Mouse (Mus musculus) liver, embryonic 11.5 days (tissue): ENCODE data around the gene Ston2. TPM values are rescaled to one million over a fixed set of nuclear protein-coding genes. Genes with fewer than 3 reads are reported as not detected.

Source experiments
- ATAC-seq: fragments of 200-750 bp; cut with Nextera tagmentation; replicated peaks from 2 replicates; pipeline ENCODE4 v1.8.0; 2017; ENCODE audit warnings: moderate number of reproducible peaks, mild to moderate bottlenecking, moderate TSS enrichment, moderate library complexity; ENCODE audit not compliant: low FRiP score
- DNase-seq: peaks from one replicate; pipeline ENCODE4 v3.0.0-alpha.2; 2017; ENCODE audit warnings: low spot score
- H3K27ac ChIP-seq: fragments of 300-500 bp; sonication (generic); 2 replicates; pipeline ENCODE4 v1.5.1; 2014; ENCODE audit warnings: mild to moderate bottlenecking, low read depth, low read length, control low read depth
- H3K27me3 ChIP-seq: fragments of 300-500 bp; sonication (generic); replicated peaks from 2 replicates; pipeline ENCODE4 v1.6.1; 2014; ENCODE audit warnings: low read length, mixed read lengths; ENCODE audit not compliant: control insufficient read depth, insufficient read depth
- H3K36me3 ChIP-seq: fragments of 300-500 bp; sonication (generic); 2 replicates; pipeline ENCODE4 v1.6.1; 2014; ENCODE audit warnings: mild to moderate bottlenecking, low read length, moderate library complexity, mixed read lengths; ENCODE audit not compliant: control insufficient read depth, insufficient read depth
- H3K4me1 ChIP-seq: fragments of 300-500 bp; sonication (generic); replicated peaks from 2 replicates; pipeline ENCODE4 v1.6.1; 2014; ENCODE audit warnings: low read length, mixed read lengths; ENCODE audit not compliant: control insufficient read depth, insufficient read depth
- H3K4me2 ChIP-seq: fragments of 300-500 bp; sonication (generic); 2 replicates; pipeline ENCODE4 v1.6.1; 2014; ENCODE audit warnings: mild to moderate bottlenecking, control low read depth, moderate library complexity
- H3K4me3 ChIP-seq: fragments of 300-500 bp; sonication (generic); 2 replicates; pipeline ENCODE4 v1.5.1; 2014; ENCODE audit warnings: low read depth, low read length, control low read depth
- H3K9ac ChIP-seq: fragments of 300-500 bp; sonication (generic); 2 replicates; pipeline ENCODE4 v1.6.1; 2014; ENCODE audit warnings: low read depth, low read length, control low read depth
- H3K9me3 ChIP-seq: fragments of 300-500 bp; sonication (generic); 2 replicates; pipeline ENCODE4 v1.6.1; 2016; ENCODE audit warnings: low read length, inconsistent platforms, mixed read lengths; ENCODE audit not compliant: control insufficient read depth
- WGBS: fragments of 180-500 bp; shearing (Covaris S2); extraction: QIAGEN DNeasy Blood & Tissue Kit; methylation state at CpG from one replicate; pipeline ENCODE4 v1.1.7; 2014; 5-methylcytosine and 5-hydroxymethylcytosine counted together
- polyA plus RNA-seq: library from polyadenylated mRNA; unstranded; fragments of >200 nt; fragmentation: Nextera tagmentation; extraction: Ambion mirVana; gene quantifications from 2 replicates; pipeline ENCODE4 v1.2.1, GENCODE M21; 2014

Gene Ston2
- polyA plus RNA-seq, 1 experiment from 2014 or later, result 29.1 TPM

- H3K9me3 ChIP-seq, result no peaks in the 10 kb centered on the region
- DNase-seq (no peak), ATAC-seq (no peak)
- no peaks in the 10 kb centered on the region for H3K4me1 ChIP-seq
- WGBS, result 86% methylated on average over 5 of the region's 5 CpGs
- H3K4me3 ChIP-seq, result no peak overlapping the region
- no peak overlapping the region for H3K9ac ChIP-seq
- no peaks in the 10 kb centered on the region for H3K36me3 ChIP-seq
- no peak overlapping the region for H3K4me2 ChIP-seq
- no peak overlapping the region for H3K27ac ChIP-seq
- H3K27me3 ChIP-seq, result no peaks in the 10 kb centered on the region
Observed at GRCm38 (mm10) chr12:91609425-91609824, 178.8 kb downstream of the Ston2 start.

DNA sequence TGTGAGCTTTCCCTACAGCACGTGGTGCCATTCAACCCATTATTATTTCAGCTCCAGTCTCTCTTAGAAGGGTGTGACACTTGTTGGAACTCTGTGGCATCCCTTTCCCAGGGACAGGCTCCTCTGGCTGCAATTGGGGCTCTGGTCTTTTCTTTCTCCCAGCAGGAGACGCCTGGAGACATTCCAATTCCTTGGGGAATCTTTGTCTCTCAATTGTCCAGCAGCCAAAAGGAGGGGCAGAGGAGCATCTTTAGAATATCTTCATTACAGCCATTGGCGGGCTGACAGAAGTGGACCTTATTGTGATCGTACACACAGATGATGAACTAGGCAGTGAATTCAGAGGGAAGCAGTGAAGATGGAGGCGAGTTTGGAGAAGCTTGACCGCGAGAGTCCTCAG is 180.5 kb downstream of the Ston2 start:
- Histone ChIP-seq H3K4me3 (no peak overlapping the region), H3K4me2 (no peak overlapping the region), H3K36me3 (no peaks in the 10 kb centered on the region), H3K27ac (no peak overlapping the region), H3K4me1 (no peaks in the 10 kb centered on the region), H3K9ac (no peak overlapping the region), H3K27me3 (no peaks in the 10 kb centered on the region), H3K9me3 (no peaks in the 10 kb centered on the region)
- DNase-seq, result no peak
- no peak for ATAC-seq
- WGBS, result 66% methylated on average over 7 of the region's 7 CpGs

DNA sequence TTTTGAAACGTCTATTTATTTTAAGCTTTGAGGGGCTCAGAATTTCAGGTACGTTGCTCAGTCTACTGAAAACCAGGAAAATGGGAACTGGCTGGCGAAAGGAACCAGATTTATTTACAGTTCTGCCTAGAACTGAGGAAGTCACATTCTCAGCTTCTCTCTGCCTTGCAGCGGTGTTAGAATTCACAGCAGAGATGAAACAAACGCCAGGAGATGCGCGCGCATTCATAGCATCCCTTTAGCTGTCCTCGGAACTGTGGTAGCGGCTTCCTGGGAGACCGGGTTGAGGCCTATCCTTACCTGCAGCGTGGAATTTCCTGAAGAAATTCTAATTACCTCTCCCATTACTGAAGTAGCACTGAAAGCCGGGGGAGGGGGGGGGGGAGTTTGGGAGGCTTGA is 181.5 kb downstream of the Ston2 start:
- DNase-seq (no peak), ATAC-seq (no peak)
- no peak overlapping the region for H3K4me3 ChIP-seq
- no peaks in the 10 kb centered on the region for H3K4me1 ChIP-seq
- no peaks in the 10 kb centered on the region for H3K9me3 ChIP-seq
- no peak overlapping the region for H3K27ac ChIP-seq
- 82% methylated on average over 13 of the region's 13 CpGs for WGBS
- H3K9ac ChIP-seq, result no peak overlapping the region
- no peaks in the 10 kb centered on the region for H3K36me3 ChIP-seq
- H3K27me3 ChIP-seq, result no peaks in the 10 kb centered on the region
- H3K4me2 ChIP-seq, result no peak overlapping the region

- Histone ChIP-seq H3K27ac (no peak overlapping the region), H3K9ac (no peak overlapping the region), H3K4me3 (no peak overlapping the region), H3K36me3 (no peaks in the 10 kb centered on the region), H3K27me3 (no peaks in the 10 kb centered on the region), H3K9me3 (no peaks in the 10 kb centered on the region), H3K4me2 (no peak overlapping the region), H3K4me1 (no peaks in the 10 kb centered on the region)
- 51% methylated on average over 6 of the region's 6 CpGs for WGBS
- ATAC-seq (no peak), DNase-seq (no peak)
Observed at GRCm38 (mm10) chr12:91604600-91604999, 183.6 kb downstream of the Ston2 start.

DNA sequence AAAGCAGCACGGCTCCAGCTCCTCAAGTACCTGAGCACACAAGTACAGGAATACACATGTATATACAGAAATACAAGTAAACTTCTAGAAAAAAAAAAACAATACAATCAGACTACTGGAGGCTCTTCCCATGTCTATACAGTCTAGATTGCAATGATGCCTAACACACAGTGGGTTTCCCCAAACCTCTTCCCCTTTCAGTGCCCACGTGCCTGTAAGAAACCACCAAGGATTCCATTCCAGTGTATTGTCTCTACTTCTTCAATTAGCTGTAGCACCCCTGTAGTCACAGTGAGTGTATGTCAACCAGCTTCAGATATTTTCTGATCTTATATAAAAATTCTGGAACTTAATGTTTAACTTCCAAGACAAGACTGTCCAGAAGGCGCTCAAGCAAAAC is 196.1 kb downstream of the Ston2 start:
- Histone ChIP-seq H3K4me3 (no peak overlapping the region), H3K9ac (no peak overlapping the region), H3K27ac (no peak overlapping the region), H3K4me1 (peaks cover 7% of the 10 kb centered on the region), H3K4me2 (no peak overlapping the region), H3K36me3 (no peaks in the 10 kb centered on the region), H3K9me3 (no peaks in the 10 kb centered on the region), H3K27me3 (no peaks in the 10 kb centered on the region)
- DNase-seq (no peak), ATAC-seq (no peak)
- WGBS, result 83% methylated on average over 3 of the region's 3 CpGs

GRCm38 (mm10) chr12:91591191-91591590 is 197.0 kb downstream of the Ston2 start:
- peak overlapping the region; percentile 93 for H3K4me3 ChIP-seq
- H3K4me1 ChIP-seq, result peaks cover 9% of the 10 kb centered on the region
- H3K9ac ChIP-seq, result peak overlapping the region; percentile 80
- H3K27ac ChIP-seq, result peak overlapping the region; percentile 100
- H3K27me3 ChIP-seq, result no peaks in the 10 kb centered on the region
- 90% methylated on average over 1 of the region's 1 CpGs for WGBS
- peak overlapping the region; percentile 78 for H3K4me2 ChIP-seq
- no peaks in the 10 kb centered on the region for H3K36me3 ChIP-seq
- no peaks in the 10 kb centered on the region for H3K9me3 ChIP-seq
- ATAC-seq, result no peak
- no peak for DNase-seq

- Histone ChIP-seq H3K4me1 (peaks cover 9% of the 10 kb centered on the region), H3K9me3 (no peaks in the 10 kb centered on the region), H3K4me2 (peak overlapping the region; percentile 78), H3K27ac (peak overlapping the region; percentile 100), H3K4me3 (peak overlapping the region; percentile 93), H3K9ac (peak overlapping the region; percentile 80), H3K36me3 (peaks cover 3% of the 10 kb centered on the region; the same call in 1 of the 2 replicates), H3K27me3 (no peaks in the 10 kb centered on the region)
- ATAC-seq (no peak), DNase-seq (no peak)
- 24% methylated on average over 6 of the region's 6 CpGs for WGBS
Observed at GRCm38 (mm10) chr12:91590716-91591115, 197.5 kb downstream of the Ston2 start.

DNA sequence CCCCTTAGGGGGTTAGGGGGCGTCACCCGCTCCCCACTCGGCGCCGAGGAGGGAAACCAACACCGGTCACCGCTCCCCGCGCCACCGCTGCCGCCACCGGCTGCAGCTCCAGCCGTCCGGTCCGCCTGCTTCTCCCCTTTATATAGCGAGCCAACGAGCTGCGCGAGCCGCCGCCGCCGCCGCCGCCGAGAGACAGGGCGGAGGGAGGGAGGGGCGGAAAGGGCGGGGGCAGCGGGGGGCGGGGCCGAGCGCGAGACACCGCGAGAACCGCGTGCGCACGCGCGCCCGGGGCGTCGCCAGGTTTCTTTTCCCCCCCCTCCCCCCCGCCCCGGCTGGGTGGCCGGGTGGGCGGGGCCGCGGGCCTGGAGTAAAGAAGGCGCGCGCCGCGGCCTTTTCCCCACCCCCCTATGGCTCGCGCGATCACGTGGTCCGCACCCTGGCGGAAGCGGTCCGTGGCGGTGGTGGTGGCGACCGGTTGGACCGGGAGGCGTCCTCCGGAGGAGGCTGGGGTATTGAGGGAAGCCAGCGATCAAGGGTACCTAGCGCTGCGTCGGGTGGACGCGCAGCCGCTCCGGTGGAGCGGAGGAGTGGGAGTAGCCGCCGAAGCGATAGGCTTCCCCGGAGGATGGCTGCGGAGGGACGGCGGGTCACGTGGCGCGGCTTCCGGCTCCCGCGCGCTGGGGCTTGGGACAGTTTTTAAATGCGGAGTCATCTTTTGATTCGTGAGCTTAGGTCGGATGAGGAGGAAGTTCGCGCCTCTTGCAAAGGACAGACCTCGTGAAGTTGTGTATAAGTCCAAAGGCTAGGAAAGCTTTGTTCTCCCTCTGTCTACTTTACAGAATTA is 198.1 kb downstream of the Ston2 start, which contains the start of gene Gtf2a1:
Gene Gtf2a1 (minus strand): TSS at position 641 of the 844 bp plus-strand sequence.
- DNase-seq (peak; percentile 97), ATAC-seq (peak; percentile 84)
- Histone ChIP-seq H3K4me3 (peak within 1 kb of the TSS; percentile 93), H3K4me2 (peak within 1 kb of the TSS; percentile 78), H3K9me3 (no peaks in the 10 kb centered on the region), H3K9ac (peak within 1 kb of the TSS; percentile 99), H3K27ac (peak within 1 kb of the TSS; percentile 100), H3K27me3 (no peaks in the 10 kb centered on the region), H3K36me3 (peaks cover 6% of the 10 kb centered on the region; the same call in 1 of the 2 replicates), H3K4me1 (peaks cover 9% of the 10 kb centered on the region)
- WGBS, result under 1% methylated on average over 81 of the region's 99 CpGs

DNA sequence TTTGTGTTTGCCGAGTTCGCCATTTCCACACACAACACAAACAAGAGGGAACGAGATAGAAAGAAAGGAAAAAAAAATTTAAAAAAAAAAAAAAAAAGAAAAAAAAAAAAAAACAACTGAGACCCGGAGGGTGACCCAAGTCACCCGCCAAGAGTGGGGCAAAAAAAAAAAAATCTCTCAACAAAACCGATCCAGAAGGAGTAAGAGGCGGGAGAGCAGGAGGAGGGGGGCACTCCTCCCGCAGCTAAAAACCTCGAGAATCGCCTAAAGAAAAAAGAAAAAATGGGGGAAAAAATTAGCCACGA is 198.7 kb downstream of the Ston2 start:
- Histone ChIP-seq H3K27me3 (no peaks in the 10 kb centered on the region), H3K36me3 (peaks cover 8% of the 10 kb centered on the region; the same call in 1 of the 2 replicates), H3K9me3 (no peaks in the 10 kb centered on the region), H3K4me3 (peak overlapping the region; percentile 93), H3K4me1 (peaks cover 9% of the 10 kb centered on the region), H3K9ac (peak overlapping the region; percentile 99), H3K4me2 (peak overlapping the region; percentile 76), H3K27ac (peak overlapping the region; percentile 100)
- under 1% methylated on average over 11 of the region's 11 CpGs for WGBS
- ATAC-seq, result no peak
- no peak for DNase-seq
